Mouse (Mus musculus) right cerebral cortex, postnatal 10 days (tissue): Measurements from ENCODE around the gene Trpv4.

Experiments
- DNase-seq, 2 experiments: peaks; one replicate each; pipeline ENCODE4 v3.0.0; 2021; ENCODE audit warnings: low spot score in 2 of 2

The Trpv4 gene

GRCm38 (mm10) chr5:114658255-114658654, at the start of gene Trpv4:
Gene Trpv4, minus strand, starts transcription at chr5:114658421.
- DNase-seq: no peak

- peak; percentile 96 to 97 for DNase-seq
These were observed 49.2 kb upstream of the Trpv4 start, which contains the start of gene Tchp for GRCm38 (mm10) chr5:114707265-114708068. Gene Tchp, plus strand, starts transcription at chr5:114707760.

- no peak for DNase-seq
These were observed 44.5 kb upstream of the Trpv4 start for GRCm38 (mm10) chr5:114702403-114703392.

GRCm38 (mm10) chr5:114699015-114699414, 40.8 kb upstream of the Trpv4 start:
- no peak for DNase-seq

- peak; percentile 92 for DNase-seq
These were observed 40.0 kb upstream of the Trpv4 start for GRCm38 (mm10) chr5:114698044-114698746.

GRCm38 (mm10) chr5:114696939-114697338, 38.7 kb upstream of the Trpv4 start:
- no peak for DNase-seq

- no peak for DNase-seq
These were observed 37.6 kb upstream of the Trpv4 start for GRCm38 (mm10) chr5:114695775-114696174.

GRCm38 (mm10) chr5:114690633-114691567, 32.7 kb upstream of the Trpv4 start, which contains the start of gene Gltp:
Gene Gltp, minus strand, starts transcription at chr5:114690984.
- DNase-seq: peak; percentile 95 to 96

- no peak for DNase-seq
These were observed 31.6 kb upstream of the Trpv4 start for GRCm38 (mm10) chr5:114689700-114690366.

- peak; percentile 68 to 74 for DNase-seq
These were observed 30.5 kb upstream of the Trpv4 start for GRCm38 (mm10) chr5:114688703-114689102.

- DNase-seq: no peak
These were observed 29.7 kb upstream of the Trpv4 start for GRCm38 (mm10) chr5:114687901-114688300.

- no peak for DNase-seq
These were observed 28.5 kb upstream of the Trpv4 start for GRCm38 (mm10) chr5:114686726-114687210.

- DNase-seq: no peak
These were observed 27.8 kb upstream of the Trpv4 start for GRCm38 (mm10) chr5:114685986-114686385.

GRCm38 (mm10) chr5:114681717-114682116, 23.5 kb upstream of the Trpv4 start:
- no peak for DNase-seq

GRCm38 (mm10) chr5:114680676-114681285, 22.6 kb upstream of the Trpv4 start:
- no peak for DNase-seq

- DNase-seq: no peak
These were observed 21.8 kb upstream of the Trpv4 start for GRCm38 (mm10) chr5:114679841-114680591.

GRCm38 (mm10) chr5:114674594-114674993, 16.4 kb upstream of the Trpv4 start:
- DNase-seq: no peak

- DNase-seq: no peak
These were observed 14.9 kb upstream of the Trpv4 start for GRCm38 (mm10) chr5:114673114-114673513.

- DNase-seq: no peak
These were observed 10.8 kb upstream of the Trpv4 start for GRCm38 (mm10) chr5:114669014-114669413.
